ENCODE assay signal across 22 mouse cellular contexts in genomic region chr15:43373072-43373471, GRCm38 (mm10).
DNase-seq lines count a peak whose midpoint lies in the region; ATAC-seq and TF ChIP-seq lines count a peak whose summit lies in the region.
"Had no signal": no experiment of that assay in that cellular context is flagged by ENCODE, and none has a peak within 500 bp of the region (broad histone marks: within the 10 kb centered on the region; RNA-seq: fewer than 3 reads in every experiment).

No protein-coding gene starts in this region.

- no peak overlapping the region for H3K27ac ChIP-seq in hindbrain, embryonic 11.5 days (ENCODE audit: low read depth, low read length)
- H3K27ac ChIP-seq in hindbrain, embryonic 12.5 days, result no peak overlapping the region
- H3K27ac ChIP-seq in intestine, postnatal 0 days (ENCODE audit: low read depth, low read length), result no peak overlapping the region
- H3K27ac ChIP-seq in intestine, embryonic 16.5 days (ENCODE audit: low read length), result no peak overlapping the region
- no peak overlapping the region for H3K27ac ChIP-seq in midbrain, embryonic 11.5 days (ENCODE audit: low read depth, low read length)
- no peak overlapping the region for H3K27ac ChIP-seq in midbrain, embryonic 14.5 days (replicated peaks; ENCODE audit: low read depth, low read length)
- no peak overlapping the region for H3K27ac ChIP-seq in midbrain, embryonic 12.5 days (replicated peaks)
- H3K27ac ChIP-seq in midbrain, embryonic 15.5 days, result no peak overlapping the region

- H3K9me3 ChIP-seq in hindbrain, embryonic 11.5 days (ENCODE audit: control insufficient read depth, low read length), result no peaks in the 10 kb centered on the region
- H3K9me3 ChIP-seq in hindbrain, embryonic 12.5 days (replicated peaks), result no peaks in the 10 kb centered on the region
- H3K9me3 ChIP-seq in intestine, postnatal 0 days (ENCODE audit: control insufficient read depth), result no peaks in the 10 kb centered on the region
- no peaks in the 10 kb centered on the region for H3K9me3 ChIP-seq in intestine, embryonic 16.5 days (ENCODE audit: control insufficient read depth, low read length)
- no peaks in the 10 kb centered on the region for H3K9me3 ChIP-seq in midbrain, embryonic 11.5 days (ENCODE audit: control insufficient read depth, low read length)
- H3K9me3 ChIP-seq in midbrain, embryonic 14.5 days (ENCODE audit: control insufficient read depth, low read length), result no peaks in the 10 kb centered on the region
- no peaks in the 10 kb centered on the region for H3K9me3 ChIP-seq in midbrain, embryonic 12.5 days
- no peaks in the 10 kb centered on the region for H3K9me3 ChIP-seq in midbrain, embryonic 15.5 days
- H3K9me3 ChIP-seq: G1E had no signal

- no peaks in the 10 kb centered on the region for H3K36me3 ChIP-seq in hindbrain, embryonic 11.5 days (ENCODE audit: control insufficient read depth, insufficient read depth, low read length)
- no peaks in the 10 kb centered on the region for H3K36me3 ChIP-seq in hindbrain, embryonic 12.5 days
- H3K36me3 ChIP-seq in intestine, postnatal 0 days (ENCODE audit: control insufficient read depth, insufficient read depth), result no peaks in the 10 kb centered on the region
- H3K36me3 ChIP-seq in intestine, embryonic 16.5 days (ENCODE audit: control insufficient read depth, insufficient read depth, low read length), result no peaks in the 10 kb centered on the region
- H3K36me3 ChIP-seq in midbrain, embryonic 11.5 days (ENCODE audit: control insufficient read depth, insufficient read depth, low read length), result no peaks in the 10 kb centered on the region
- no peaks in the 10 kb centered on the region for H3K36me3 ChIP-seq in midbrain, embryonic 14.5 days (ENCODE audit: control insufficient read depth, insufficient read depth, low read length)
- no peaks in the 10 kb centered on the region for H3K36me3 ChIP-seq in midbrain, embryonic 12.5 days
- H3K36me3 ChIP-seq in midbrain, embryonic 15.5 days (replicated peaks), result no peaks in the 10 kb centered on the region
- H3K36me3 ChIP-seq: G1E had no signal

- H3K4me2 ChIP-seq in hindbrain, embryonic 11.5 days (replicated peaks; ENCODE audit: low read depth, low read length), result no peak overlapping the region
- H3K4me2 ChIP-seq in hindbrain, embryonic 12.5 days (replicated peaks), result no peak overlapping the region
- H3K4me2 ChIP-seq in intestine, postnatal 0 days (replicated peaks; ENCODE audit: low read depth), result no peak overlapping the region
- H3K4me2 ChIP-seq in intestine, embryonic 16.5 days (ENCODE audit: low read depth, low read length), result no peak overlapping the region
- H3K4me2 ChIP-seq in midbrain, embryonic 11.5 days, result no peak overlapping the region
- no peak overlapping the region for H3K4me2 ChIP-seq in midbrain, embryonic 14.5 days (ENCODE audit: low read length)
- no peak overlapping the region for H3K4me2 ChIP-seq in midbrain, embryonic 12.5 days (replicated peaks)
- no peak overlapping the region for H3K4me2 ChIP-seq in midbrain, embryonic 15.5 days

- no peak overlapping the region for H3K9ac ChIP-seq in hindbrain, embryonic 11.5 days (ENCODE audit: low read depth, low read length)
- no peak overlapping the region for H3K9ac ChIP-seq in hindbrain, embryonic 12.5 days
- no peak overlapping the region for H3K9ac ChIP-seq in intestine, postnatal 0 days (ENCODE audit: low read depth, low read length)
- no peak overlapping the region for H3K9ac ChIP-seq in intestine, embryonic 16.5 days (ENCODE audit: low read depth, low read length)
- H3K9ac ChIP-seq in midbrain, embryonic 11.5 days (ENCODE audit: low read length), result no peak overlapping the region
- no peak overlapping the region for H3K9ac ChIP-seq in midbrain, embryonic 14.5 days (replicated peaks; ENCODE audit: low read length)
- no peak overlapping the region for H3K9ac ChIP-seq in midbrain, embryonic 12.5 days (replicated peaks)
- H3K9ac ChIP-seq in midbrain, embryonic 15.5 days, result no peak overlapping the region

- 80% methylated on average over 4 of the region's 4 CpGs for WGBS in hindbrain, embryonic 11.5 days
- WGBS in hindbrain, embryonic 12.5 days, result 86% methylated on average over 4 of the region's 4 CpGs
- 51% methylated on average over 4 of the region's 4 CpGs for WGBS in intestine, postnatal 0 days
- 77% methylated on average over 4 of the region's 4 CpGs for WGBS in intestine, embryonic 16.5 days
- WGBS in midbrain, embryonic 11.5 days, result 82% methylated on average over 4 of the region's 4 CpGs
- 78% methylated on average over 4 of the region's 4 CpGs for WGBS in midbrain, embryonic 14.5 days
- WGBS in midbrain, embryonic 12.5 days, result 79% methylated on average over 4 of the region's 4 CpGs
- 78% methylated on average over 4 of the region's 4 CpGs for WGBS in midbrain, embryonic 15.5 days

- 0 out of 2 replicates have a peak, but pooled peaks have one; percentile 33 for ATAC-seq in hindbrain, embryonic 11.5 days (ENCODE audit: low FRiP score)
- ATAC-seq in hindbrain, embryonic 12.5 days (ENCODE audit: low FRiP score), result no peak
- ATAC-seq in intestine, postnatal 0 days, result peak; percentile 73
- ATAC-seq in intestine, embryonic 16.5 days, result no peak
- ATAC-seq in midbrain, embryonic 11.5 days (ENCODE audit: low FRiP score), result 0 out of 2 replicates have a peak, but pooled peaks have one; percentile 30
- no peak for ATAC-seq in midbrain, embryonic 14.5 days (ENCODE audit: low FRiP score, low TSS enrichment)
- ATAC-seq in midbrain, embryonic 12.5 days (ENCODE audit: low FRiP score, low read depth), result 0 out of 2 replicates have a peak, but pooled peaks have one; percentile 54
- ATAC-seq in midbrain, embryonic 15.5 days (replicated peaks), result no peak
- ATAC-seq: activated CD4-positive, CD25-positive, alpha-beta regulatory T cell, adult 4 months; CD4-positive, CD25-positive, alpha-beta regulatory T cell, adult 4 months; Patski had no signal

- TF ChIP-seq CTCF in intestine, postnatal 0 days (IDR thresholded peaks at IDR 0.05; ENCODE audit: low read depth), result no peak

- H3K4me1 ChIP-seq in hindbrain, embryonic 11.5 days (replicated peaks; ENCODE audit: control insufficient read depth, insufficient read depth, low read length), result no peaks in the 10 kb centered on the region
- no peaks in the 10 kb centered on the region for H3K4me1 ChIP-seq in hindbrain, embryonic 12.5 days
- H3K4me1 ChIP-seq in intestine, postnatal 0 days (replicated peaks; ENCODE audit: control insufficient read depth, insufficient read depth, low read length), result no peaks in the 10 kb centered on the region
- H3K4me1 ChIP-seq in intestine, embryonic 16.5 days (ENCODE audit: control insufficient read depth, insufficient read depth, low read length), result no peaks in the 10 kb centered on the region
- no peaks in the 10 kb centered on the region for H3K4me1 ChIP-seq in midbrain, embryonic 11.5 days (ENCODE audit: control insufficient read depth, insufficient read depth, low read length)
- H3K4me1 ChIP-seq in midbrain, embryonic 14.5 days (ENCODE audit: control insufficient read depth, insufficient read depth, low read length), result no peaks in the 10 kb centered on the region
- no peaks in the 10 kb centered on the region for H3K4me1 ChIP-seq in midbrain, embryonic 12.5 days
- no peaks in the 10 kb centered on the region for H3K4me1 ChIP-seq in midbrain, embryonic 15.5 days

- H3K4me3 ChIP-seq in hindbrain, embryonic 11.5 days (ENCODE audit: low read depth, low read length), result no peak overlapping the region
- no peak overlapping the region for H3K4me3 ChIP-seq in hindbrain, embryonic 12.5 days
- no peak overlapping the region for H3K4me3 ChIP-seq in intestine, postnatal 0 days (ENCODE audit: low read depth, low read length)
- H3K4me3 ChIP-seq in intestine, embryonic 16.5 days (ENCODE audit: low read length), result no peak overlapping the region
- H3K4me3 ChIP-seq in midbrain, embryonic 11.5 days (ENCODE audit: low read depth, low read length), result no peak overlapping the region
- no peak overlapping the region for H3K4me3 ChIP-seq in midbrain, embryonic 14.5 days (replicated peaks; ENCODE audit: low read depth, low read length)
- H3K4me3 ChIP-seq in midbrain, embryonic 12.5 days, result no peak overlapping the region
- no peak overlapping the region for H3K4me3 ChIP-seq in midbrain, embryonic 15.5 days

- H3K27me3 ChIP-seq in hindbrain, embryonic 11.5 days (ENCODE audit: control insufficient read depth, insufficient read depth, low read length), result no peaks in the 10 kb centered on the region
- no peaks in the 10 kb centered on the region for H3K27me3 ChIP-seq in hindbrain, embryonic 12.5 days
- H3K27me3 ChIP-seq in intestine, postnatal 0 days (replicated peaks; ENCODE audit: control insufficient read depth, insufficient read depth, low read length), result no peaks in the 10 kb centered on the region
- no peaks in the 10 kb centered on the region for H3K27me3 ChIP-seq in intestine, embryonic 16.5 days (replicated peaks; ENCODE audit: control insufficient read depth, insufficient read depth, low read length)
- no peaks in the 10 kb centered on the region for H3K27me3 ChIP-seq in midbrain, embryonic 11.5 days (ENCODE audit: control insufficient read depth, insufficient read depth, low read length)
- no peaks in the 10 kb centered on the region for H3K27me3 ChIP-seq in midbrain, embryonic 14.5 days (ENCODE audit: control insufficient read depth, insufficient read depth, low read length)
- H3K27me3 ChIP-seq in midbrain, embryonic 12.5 days, result no peaks in the 10 kb centered on the region
- no peaks in the 10 kb centered on the region for H3K27me3 ChIP-seq in midbrain, embryonic 15.5 days (replicated peaks)
- H3K27me3 ChIP-seq: CH12.LX had no signal

- no peak for DNase-seq in hindbrain, embryonic 11.5 days (ENCODE audit: low spot score)
- DNase-seq in midbrain, embryonic 11.5 days (ENCODE audit: low spot score, missing footprints), result no peak
- DNase-seq in midbrain, embryonic 14.5 days, result no peak
- DNase-seq: adrenal gland, adult 2 months; adrenal gland, adult 8-10 months; adrenal gland, postnatal 10 days; adrenal gland, postnatal 14 days; adrenal gland, postnatal 25 days; adrenal gland, postnatal 36 days; B cell, adult 2 months; cerebellum, adult 11 months; cerebellum, adult 11-12 months had no signal

Comparison
In these comparisons a context has a peak if more than half of its experiments do, and no peak if none do; other contexts are left out.
1. ATAC-seq: peak in hindbrain, embryonic 11.5 days (single experiment), intestine, postnatal 0 days (single experiment), midbrain, embryonic 11.5 days (single experiment) and midbrain, embryonic 12.5 days (single experiment); none in hindbrain, embryonic 12.5 days (single experiment), intestine, embryonic 16.5 days (single experiment), midbrain, embryonic 14.5 days (single experiment) and midbrain, embryonic 15.5 days (single experiment).